Mouse (Mus musculus) small intestine, adult 2 months (tissue): ENCODE measurements at regions not wholly inside any gene's neighbourhood (a gene's known extent, or its start where the extent isn't known, plus 50 kb on each side); places are given as distances from the start of the nearest gene placed in this dataset.

Experiments
- CTCF ChIP-seq: fragments of 200-500 bp; IDR thresholded peaks from 2 replicates; pipeline ENCODE4 v1.5.1; 2012; ENCODE audit warnings: low read depth, mild to moderate bottlenecking, control low read depth, inconsistent platforms, low read length, moderate library complexity, mixed read lengths; ENCODE audit not compliant: insufficient replicate concordance, insufficient read length; ENCODE audit errors: extremely low read depth
- POLR2A ChIP-seq: fragments of 200-500 bp; IDR thresholded peaks from 2 replicates; pipeline ENCODE4 v1.6.1; 2012; ENCODE audit warnings: low read depth, mild to moderate bottlenecking, control low read depth, inconsistent platforms, low read length, moderate library complexity

DNA sequence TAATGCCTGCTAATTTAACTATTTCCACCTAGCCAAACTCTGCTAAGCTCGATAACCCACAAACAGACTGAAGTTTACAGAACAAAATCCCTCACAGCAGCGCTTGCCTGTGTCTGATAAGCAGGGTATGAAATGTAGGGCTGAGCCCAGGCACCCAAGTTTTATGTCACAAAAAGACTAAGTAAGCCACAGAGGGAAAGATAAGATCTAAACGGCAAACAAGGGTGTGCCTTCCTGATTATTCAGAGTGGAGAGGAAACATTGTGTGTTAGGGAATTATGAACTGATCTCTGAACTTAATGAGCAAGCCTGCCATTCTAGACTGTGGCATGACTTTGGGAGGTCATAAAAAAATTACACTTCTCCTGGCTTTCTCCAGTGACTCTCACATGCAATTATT lies 621.8 kb downstream of the Kcnj2 start:
- no peak for TF ChIP-seq POLR2A
- no peak for TF ChIP-seq CTCF
